Mouse (Mus musculus) adrenal gland, adult 18-20 months (tissue): Measurements from ENCODE around the gene Gng2. TPM values are rescaled to one million over a fixed set of nuclear protein-coding genes. Genes with fewer than 3 reads are reported as not detected.
"Not testable (repeated sequence)": the region's sequence is repeated elsewhere in the genome, so short reads cannot be mapped to it uniquely, and the experiment has no call there.

Experiments used
- DNase-seq, 2 experiments: peaks; one replicate each; pipeline ENCODE4 v3.0.0; 2021 to 2022; ENCODE audit warnings: low spot score in 2 of 2
- total RNA-seq, 2 experiments: library from RNA; stranded (reverse); gene quantifications; 1 replicate in 1 of 2; 2 replicates in 1 of 2; pipeline ENCODE4 v1.2.3; 2021

Gene Gng2
- total RNA-seq, 2 experiments from 2014 or later: 17.5 to 30.5 TPM

DNA sequence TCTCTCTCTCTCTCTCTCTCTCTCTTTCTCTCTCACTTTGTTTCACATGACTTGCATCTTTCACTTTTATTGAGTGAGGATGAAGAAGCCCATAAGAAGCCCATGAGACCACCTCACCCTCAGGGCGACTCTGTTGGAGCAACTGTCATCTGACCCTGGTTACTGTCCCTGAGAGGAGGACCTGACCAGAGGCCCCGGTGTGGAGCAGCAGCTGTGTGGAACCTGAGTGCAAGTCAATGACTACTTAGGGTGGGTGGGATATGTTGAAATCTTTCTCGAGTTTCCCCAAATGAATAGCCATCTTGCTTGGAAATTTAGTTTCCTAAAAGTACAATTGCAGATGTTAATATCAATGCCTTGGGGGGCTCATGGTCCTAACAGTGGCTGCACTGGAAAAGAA lies 34.7 kb downstream of the Gng2 start:
- no peak for DNase-seq

DNA sequence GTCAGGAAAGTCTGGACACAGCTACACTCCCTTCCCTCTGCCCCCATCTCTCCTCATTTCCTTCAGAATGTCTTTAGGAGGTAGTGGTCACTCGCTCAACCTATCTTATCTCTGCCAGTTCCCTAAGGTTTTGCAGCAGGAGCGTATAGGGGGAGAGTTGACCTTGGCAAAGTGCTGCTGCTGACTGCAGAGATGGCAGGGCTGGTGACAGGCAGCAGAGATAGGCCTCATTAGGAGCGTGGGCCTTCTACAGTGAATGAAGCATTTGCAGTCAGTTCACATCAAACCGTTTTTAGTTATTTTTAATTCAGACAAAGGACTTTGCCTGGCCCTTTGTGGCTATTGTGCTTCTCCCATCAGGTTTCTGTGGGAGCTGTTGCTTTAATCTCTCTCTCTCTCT lies 35.1 kb downstream of the Gng2 start:
- DNase-seq: no peak

DNA sequence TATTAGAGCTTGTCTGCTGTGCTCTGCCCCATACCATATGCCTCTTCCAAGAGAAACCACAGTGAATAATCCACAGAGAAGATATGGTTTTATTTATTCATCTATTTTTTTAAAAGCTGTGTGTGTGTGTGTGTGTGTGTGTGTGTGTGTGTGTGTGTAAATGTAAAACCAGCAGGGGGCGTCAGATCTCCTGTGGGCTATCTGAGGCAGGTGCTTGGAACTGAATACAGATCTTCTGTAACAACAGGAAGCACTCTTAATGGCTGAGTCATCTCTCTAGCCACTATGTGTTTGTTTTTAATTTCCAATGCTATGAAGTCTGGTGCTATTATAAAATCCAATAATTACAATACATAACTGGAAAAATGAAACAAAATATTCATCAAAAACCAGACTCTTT lies 37.4 kb downstream of the Gng2 start:
- no peak for DNase-seq

DNA sequence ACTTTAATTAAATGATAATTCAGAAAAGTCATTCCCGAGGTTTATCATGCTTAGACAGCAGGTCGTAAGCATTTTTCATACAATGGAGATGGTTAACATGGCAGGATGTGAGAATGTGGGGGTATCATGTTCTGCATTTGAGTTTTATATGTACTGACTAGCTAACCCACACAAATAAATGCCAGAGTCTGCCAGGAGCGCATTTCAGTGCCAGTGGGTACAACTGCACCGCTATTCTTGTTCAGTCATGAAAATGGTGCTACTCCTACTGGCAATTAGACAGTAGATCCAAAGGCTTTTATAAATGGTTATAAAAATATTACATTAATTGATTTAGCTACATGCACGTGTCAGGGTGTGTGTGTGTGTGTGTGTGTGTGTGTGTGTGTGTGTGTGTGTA lies 38.9 kb downstream of the Gng2 start:
- DNase-seq: no peak

DNA sequence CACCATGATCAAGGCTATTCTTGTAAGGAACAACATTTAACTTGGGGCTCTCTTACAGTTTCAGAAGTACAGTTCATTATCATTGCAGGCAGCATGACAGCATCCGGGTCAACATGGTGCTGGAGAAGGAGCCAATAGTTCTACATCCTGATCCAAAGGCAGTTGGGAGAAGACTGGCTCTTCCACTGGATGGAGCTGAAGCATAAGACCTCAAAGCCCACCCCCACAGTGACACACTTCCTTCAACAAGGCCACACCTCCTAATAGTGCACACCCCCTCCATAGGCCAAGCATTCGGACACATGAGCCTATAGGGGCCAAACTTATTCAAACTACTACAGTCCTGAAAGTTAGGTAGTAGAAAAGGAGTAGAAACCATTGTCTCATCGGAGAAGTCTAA lies 42.3 kb downstream of the Gng2 start:
- DNase-seq: no peak

DNA sequence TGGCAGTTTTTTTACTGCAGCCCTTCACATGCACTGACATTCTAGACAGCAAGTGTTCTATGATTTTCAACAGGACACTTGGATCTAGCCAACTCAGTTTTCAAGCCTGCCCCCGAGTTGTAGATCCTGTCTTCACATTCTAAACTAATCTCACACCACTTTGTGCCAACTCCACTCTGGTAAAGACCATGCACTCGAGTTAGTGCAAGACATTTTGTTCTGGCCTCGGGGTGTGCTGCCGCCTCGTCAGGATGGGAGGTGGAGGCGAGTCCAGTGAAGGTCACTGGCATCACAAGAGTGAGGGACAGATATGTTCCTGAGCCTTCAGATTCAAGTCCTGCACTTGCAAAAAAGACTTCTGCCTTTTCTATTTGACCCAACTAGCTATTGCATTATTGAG lies 44.1 kb downstream of the Gng2 start:
- no peak for DNase-seq

DNA sequence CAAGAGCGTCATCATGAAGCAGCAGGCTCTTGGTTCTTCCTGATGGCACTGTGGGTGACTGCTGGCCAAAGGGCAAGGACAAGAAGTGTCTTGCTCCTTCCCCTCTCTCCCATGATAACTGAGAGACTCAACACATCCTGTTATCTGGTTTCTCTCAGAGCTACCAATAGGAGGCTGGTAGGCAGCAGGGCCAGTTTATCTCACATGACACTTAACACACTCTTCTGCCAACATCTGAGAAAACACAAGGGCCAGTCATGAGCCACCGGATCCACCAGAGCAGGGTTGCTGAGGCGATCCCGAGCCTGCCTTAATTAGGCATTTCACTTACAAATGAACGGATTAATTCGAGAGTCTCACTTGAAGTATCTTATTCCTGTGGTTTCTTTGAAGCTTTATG lies 49.5 kb downstream of the Gng2 start:
- no peak for DNase-seq

DNA sequence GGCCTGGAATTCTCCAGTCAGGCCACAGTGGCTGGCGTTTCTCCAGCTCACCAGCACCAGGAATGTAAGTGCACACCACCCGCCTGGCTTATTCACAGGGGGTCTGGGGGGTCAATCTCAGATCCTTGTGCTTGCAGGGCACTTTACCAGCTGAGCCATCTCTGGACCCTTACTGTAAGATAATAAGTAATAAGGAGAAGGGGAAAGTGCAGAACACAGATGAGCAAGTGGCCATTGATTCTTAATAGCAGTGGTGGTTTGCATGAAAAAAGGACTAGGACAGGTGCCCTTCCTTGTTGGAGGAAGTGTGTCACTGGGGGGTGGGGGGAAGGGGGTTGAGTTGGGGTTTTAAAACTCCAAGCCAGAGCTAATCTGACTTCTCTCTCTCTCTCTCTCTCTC lies 50.3 kb downstream of the Gng2 start:
- no peak for DNase-seq

DNA sequence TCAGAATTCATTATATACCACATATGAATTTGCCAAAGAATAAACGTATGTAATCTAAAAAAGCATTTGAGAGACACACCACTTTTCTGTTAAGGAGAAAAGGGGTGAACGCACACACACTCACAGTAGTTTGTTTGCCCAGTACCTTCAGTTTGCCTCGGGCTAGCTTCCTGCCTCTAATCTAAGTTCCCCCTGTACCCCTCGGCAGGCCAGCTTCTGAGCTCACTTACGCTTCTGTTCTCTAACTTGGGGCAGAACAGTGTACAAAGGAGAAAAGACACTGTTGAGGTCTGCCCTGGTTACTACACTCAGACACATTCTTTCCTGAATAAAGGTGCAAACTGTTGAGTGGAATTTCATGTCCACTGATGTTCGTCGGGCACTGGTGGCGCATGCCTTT lies 51.1 kb downstream of the Gng2 start:
- no peak for DNase-seq

DNA sequence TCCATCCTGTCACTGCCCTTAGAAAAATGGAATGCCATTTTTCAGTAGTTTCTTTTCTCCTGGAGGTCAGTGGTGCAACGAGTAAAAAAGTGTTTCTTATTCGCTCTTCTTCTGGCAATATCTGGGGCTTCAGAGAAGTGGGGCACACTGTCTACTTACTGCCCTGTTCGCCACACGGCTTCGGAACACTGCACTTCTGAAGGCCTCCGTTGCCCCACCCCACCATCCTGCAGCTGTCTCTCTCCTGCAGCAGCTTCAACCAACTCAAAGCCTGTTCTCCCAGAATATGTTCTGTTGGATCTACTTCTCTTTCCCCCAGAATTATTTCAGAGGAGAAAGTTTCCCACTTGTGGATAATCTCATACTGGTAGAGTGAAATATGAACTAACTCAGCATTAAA lies 52.3 kb downstream of the Gng2 start:
- no peak for DNase-seq

DNA sequence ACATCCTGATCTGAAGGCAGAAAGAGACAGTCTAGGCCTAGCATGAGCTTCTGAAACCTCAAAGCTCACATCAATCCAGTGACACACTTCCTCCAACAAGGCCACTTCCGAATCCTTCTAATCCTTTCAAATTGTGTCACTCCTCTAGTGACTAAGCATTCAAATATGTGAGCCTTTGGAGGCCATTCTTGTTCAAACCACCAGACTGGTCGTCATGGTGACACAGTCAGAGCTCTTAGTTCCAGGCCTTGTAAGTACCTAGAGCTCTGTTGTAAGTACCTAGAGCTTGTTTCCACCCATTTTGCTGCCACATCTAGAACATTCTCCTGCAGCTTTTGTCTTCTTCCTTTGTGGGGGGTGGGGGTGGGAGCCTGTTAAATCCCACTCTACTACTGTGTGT lies 53.3 kb downstream of the Gng2 start:
- no peak for DNase-seq

DNA sequence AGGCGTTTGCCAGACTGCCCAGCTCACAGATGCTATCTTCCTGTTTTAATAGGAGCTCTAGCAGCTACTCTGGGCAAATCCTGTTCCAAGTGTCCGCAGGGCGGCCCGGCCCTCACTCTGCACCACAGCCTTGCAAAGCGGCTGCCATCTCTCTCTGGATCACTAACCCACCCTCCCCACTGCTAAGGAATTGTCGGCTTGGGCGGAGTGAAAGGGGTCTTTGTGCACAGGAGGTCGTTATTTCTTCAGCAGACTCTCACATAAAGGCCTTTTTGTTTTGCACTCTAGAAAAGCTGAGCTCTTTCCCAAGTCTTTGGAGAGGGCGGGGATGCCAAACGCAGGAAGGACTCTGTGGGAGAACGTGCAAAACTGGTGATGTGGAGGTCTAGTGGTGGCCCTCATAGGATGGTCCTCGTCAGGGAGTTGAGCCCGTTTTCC lies 57.2 kb downstream of the Gng2 start:
- no peak for DNase-seq

DNA sequence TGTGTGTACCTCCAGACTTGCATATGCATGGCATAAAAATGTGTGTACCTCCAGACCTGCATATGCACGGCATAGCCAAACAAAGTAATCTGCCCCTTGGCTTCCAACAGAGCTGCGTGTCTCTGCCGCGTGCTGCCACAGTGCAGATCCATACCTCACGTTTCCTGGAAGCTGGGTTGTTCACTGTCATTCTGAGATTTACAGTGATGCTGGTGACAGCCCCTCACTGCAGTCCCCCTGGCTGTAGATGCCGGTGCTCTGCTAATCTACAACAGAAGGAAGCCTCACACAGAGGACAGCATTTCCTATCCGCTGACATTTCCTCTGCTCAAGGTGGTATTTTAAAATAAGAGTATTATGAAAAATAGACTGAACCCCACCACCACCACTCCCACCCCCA lies 57.6 kb downstream of the Gng2 start:
- DNase-seq: no peak

DNA sequence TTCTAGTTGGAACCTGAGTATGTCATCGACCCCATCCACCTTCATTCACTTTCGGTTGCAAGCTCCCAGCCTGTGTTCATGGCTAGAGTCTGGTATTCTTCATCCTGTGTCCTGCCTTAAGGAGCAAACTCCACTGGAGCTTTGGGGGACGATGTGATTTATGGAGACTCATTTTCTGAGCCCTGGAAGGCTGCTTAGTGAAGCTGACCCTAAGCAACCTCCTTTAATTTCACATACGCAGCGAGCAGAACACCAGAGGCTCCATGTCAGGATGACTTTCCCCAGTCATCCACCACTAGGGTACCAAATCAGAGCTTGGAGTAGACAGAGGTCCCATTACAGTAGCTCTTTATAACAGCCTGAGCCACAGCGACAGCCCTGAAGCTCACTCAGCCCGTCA lies 59.9 kb downstream of the Gng2 start:
- DNase-seq: no peak

DNA sequence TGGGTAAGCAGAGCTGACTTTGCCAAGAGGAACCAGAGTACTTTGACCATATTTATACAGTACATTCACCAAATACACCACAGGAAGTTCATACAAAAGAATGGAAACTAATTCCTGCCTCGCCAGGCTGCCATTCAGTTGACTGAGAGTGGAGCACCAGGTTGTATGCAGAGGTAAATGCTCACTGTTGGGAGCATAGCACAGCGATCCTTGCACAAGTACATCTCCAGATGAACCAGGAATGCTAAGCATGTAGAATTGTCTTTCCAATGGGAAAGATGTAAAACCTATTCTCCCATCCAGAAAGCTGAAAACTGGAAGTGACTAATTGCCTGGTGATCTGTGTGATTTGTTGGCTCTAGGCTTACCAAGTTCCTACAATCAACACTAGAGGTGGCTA lies 61.1 kb downstream of the Gng2 start:
- DNase-seq: no peak

DNA sequence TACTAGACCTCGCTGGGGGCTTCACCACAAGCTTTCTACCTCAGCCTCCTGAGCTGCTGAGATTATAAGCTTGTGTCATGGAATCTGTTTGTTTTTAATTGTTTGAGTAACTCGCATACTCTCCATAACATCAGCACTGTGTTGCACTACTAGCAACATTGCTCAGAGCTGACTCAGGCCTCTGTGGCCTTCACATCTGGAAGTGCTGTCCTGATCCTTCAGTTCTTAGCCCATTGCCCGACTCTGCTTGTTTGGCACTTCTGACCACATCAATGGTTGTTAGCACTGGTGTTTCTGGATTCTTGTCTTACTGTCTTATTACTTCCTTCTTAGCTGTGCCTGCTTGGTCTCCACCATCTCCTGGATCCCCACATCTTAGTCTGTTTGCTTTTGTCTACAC lies 64.5 kb downstream of the Gng2 start:
- no peak for DNase-seq

DNA sequence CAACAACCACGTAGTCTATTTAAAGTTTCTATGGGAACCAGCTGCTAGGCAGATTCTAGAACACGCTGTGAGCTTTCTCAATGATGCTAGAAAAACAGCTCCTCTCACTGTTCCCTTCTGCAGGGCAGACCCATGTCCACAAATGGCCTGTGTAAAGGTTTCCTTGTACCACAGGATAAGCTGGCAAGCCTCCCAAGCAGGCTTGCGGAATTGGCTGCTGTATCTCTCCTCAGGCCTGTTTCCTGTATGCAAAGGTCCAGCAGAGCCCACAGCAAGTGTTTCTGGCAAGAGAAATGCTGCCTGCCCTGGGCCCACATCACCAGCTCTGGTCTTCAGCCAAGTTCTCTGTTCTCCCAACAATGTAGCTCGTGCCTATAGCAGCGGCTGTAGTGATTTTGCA lies 71.8 kb downstream of the Gng2 start:
- no peak for DNase-seq

DNA sequence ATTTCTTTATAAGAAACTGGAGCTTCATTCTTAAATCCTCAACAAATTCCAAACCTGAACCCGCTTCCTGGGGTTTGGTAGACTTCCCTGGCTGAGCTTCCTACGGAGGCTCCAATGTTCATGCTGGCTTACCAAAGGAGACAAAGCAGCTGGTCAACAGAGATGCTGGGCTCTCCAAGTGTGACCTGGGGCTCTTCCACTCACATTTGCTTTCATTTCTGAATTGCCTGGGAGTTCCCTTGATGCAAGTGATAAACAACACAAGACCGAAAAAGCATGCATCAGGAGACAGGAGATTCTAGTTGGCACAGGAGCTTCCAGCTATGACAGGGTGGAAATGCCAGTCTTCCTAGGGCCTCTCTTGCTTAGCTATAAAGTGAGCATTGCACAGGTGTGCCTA lies 72.6 kb downstream of the Gng2 start:
- no peak for DNase-seq

DNA sequence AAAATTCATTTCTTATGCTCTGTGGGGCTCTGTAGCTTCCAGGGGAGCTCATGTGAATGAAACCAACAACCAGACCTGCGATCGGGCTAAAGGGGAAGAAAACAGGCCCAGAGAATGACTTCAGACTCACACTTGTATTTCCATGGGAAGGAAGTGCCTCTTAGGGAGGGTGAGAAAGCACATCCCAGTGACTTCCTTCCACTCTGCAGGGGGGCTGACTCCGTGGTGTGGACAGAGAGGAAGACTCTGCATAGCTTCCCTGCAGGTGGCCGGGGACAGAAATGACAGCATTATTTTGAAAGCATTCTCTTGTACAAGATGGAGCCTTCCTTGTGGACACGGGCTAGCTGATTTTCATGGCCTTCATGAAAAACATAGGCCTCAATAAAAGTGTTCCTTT lies 73.4 kb downstream of the Gng2 start:
- no peak for DNase-seq

DNA sequence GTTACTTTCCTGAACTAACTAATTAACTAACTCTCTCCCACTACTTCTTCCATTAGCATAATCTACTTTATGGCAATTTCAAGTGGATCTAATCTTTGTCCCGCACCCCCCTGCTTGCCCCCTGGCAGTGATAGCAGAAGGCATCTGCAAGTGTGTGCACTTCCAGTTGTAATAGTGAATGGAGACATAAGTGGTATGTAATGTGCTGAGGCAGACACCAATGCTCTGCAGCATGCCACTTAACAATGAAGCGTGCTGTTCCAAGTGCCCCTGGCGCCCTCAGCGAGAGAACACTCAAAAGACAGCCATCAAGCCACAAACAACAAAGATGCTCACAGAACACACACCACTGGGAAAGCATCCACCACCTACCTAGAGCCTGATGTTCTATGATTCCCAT lies 76.9 kb downstream of the Gng2 start:
- DNase-seq: no peak

DNA sequence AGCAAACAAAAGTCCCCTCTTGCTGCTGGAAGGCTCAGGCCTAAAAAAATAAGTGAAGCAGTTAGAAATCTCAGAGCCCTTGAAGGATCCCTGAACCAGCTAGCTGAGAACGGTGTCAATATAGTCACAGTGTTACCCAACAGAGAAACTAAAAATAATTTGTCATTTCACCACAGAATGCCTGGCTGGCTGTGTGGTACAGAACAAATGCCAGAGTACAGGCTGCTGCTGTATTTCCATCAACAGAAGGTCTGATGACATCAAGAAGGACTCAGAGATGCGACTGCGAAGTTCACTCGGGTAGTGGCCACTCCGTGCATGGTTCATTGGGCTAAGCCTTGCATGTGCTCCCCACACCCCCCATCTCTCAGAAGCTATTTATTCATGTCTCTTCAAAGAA lies 89.9 kb downstream of the Gng2 start:
- DNase-seq: no peak

DNA sequence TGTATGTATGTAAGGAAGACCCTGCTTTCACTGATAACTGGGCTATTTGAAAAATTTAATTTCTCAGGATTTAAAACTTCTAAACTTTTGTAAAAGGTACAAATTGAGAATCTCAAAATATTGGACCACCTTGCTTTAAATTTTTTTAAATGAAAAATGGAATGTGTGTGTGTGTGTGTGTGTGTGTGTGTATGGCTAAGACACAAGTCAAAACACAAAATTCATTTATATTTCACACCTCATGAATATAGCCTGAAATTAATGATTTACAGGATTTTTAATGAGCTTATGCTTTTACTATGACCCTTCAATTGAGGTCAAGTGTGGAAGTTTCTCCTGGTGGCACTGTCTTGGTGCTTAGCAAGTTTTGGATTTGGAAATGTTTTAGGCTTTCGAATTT lies 93.0 kb downstream of the Gng2 start:
- DNase-seq: not testable (repeated sequence)

DNA sequence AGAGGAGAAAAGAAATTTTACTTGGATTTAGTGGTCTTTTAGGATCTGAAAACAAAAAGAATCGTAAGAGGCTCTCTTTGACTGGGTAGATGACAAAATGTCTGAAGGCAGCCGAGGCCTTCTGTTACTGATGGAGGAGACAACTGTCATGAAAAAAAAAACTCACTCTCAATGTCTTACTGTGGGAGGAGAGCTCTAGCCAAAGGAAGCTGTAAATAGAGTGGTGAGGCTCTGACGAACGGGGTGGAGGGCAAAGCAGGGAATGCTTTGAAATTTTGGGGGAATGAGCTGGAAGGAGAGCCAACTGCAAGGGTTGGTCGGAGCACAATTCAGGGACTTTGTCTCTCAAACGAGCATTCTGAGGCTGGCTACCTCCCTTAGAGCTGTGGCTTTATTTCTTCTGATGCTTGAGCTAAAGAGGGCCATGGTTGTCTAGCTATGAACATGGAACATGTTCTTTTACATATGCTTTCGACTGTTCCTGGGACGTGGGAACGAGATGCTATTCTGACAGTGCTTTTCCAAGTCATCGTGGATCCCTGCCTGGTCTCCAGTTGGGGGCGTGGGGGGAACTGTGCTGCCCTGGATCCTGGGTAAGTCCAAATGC lies 103.1 kb downstream of the Gng2 start:
- no peak for DNase-seq
